Mouse (Mus musculus): ENCODE data around the gene Eva1c. TPM values are rescaled to one million over a fixed set of nuclear protein-coding genes. Genes with fewer than 3 reads are reported as not detected.
"Not testable (repeated sequence)": the region's sequence is repeated elsewhere in the genome, so short reads cannot be mapped to it uniquely, and the experiment has no call there.

Gene Eva1c
- polyA plus RNA-seq, 1 experiment from 2014 or later: 0.74 TPM

DNA sequence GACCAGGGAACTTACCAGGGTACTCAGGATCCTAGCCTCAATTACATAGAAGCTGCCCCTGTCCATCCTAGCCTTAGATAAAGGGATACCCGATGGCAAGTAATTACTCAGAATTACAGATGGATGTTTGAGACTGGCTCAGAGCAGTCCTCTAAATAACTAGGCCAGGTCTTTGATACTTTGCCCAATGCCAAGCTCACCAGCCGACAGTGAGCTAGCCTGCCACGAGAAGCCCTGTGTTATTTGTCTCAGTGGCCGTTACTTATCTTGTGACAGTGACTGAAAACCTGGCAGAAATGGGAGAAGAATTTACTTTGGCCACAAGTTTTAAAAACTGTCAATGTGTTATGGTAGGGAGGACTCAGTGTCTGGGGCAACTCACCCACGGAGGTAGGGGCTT lies 14.4 kb upstream of the Eva1c start:
- DNase-seq (ENCODE audit: low spot score) (no peak), ATAC-seq (replicated peaks; ENCODE audit: low FRiP score, low TSS enrichment, low read depth) (no peak)
- Histone ChIP-seq H3K4me3 (ENCODE audit: low read depth, low read length) (no peak overlapping the region), H3K9me3 (ENCODE audit: control insufficient read depth, low read length) (no peaks in the 10 kb centered on the region), H3K4me1 (replicated peaks; ENCODE audit: control insufficient read depth, insufficient read depth, low read length) (0 out of 2 replicates have a peak, but pooled peaks cover 11% of the 10 kb centered on the region), H3K4me2 (ENCODE audit: low read length) (no peak overlapping the region), H3K9ac (ENCODE audit: low read length) (no peak overlapping the region), H3K36me3 (ENCODE audit: control insufficient read depth, insufficient read depth, low read length) (no peaks in the 10 kb centered on the region), H3K27ac (ENCODE audit: low read depth) (no peak overlapping the region), H3K27me3 (replicated peaks; ENCODE audit: control insufficient read depth, insufficient read depth, low read length) (no peaks in the 10 kb centered on the region)
- 82% methylated on average over 5 of the region's 5 CpGs for WGBS

DNA sequence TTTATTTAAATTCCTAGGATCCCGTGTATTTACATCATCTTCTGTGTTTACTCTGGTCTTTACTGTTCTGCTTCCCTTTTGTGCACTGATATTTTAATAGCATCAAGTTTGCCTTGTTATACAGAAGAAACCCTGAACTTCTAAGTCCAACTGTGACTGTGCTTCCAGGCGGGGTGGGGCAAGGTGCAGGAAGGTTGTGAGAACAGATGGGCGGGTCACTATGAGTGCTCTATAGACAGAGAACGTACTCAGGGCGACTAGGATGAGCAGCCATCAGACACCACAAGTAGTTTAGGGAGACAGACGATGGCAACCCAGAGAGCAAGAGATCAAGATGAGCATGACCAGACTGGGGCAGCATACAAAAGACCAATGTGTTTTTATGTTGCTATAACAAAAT lies 6.2 kb upstream of the Eva1c start:
- H3K4me1 ChIP-seq (replicated peaks; ENCODE audit: control insufficient read depth, insufficient read depth, low read length): no peaks in the 10 kb centered on the region
- ATAC-seq (replicated peaks; ENCODE audit: low FRiP score, low TSS enrichment, low read depth): no peak
- H3K27me3 ChIP-seq (replicated peaks; ENCODE audit: control insufficient read depth, insufficient read depth, low read length): no peaks in the 10 kb centered on the region
- H3K4me2 ChIP-seq (ENCODE audit: low read length): no peak overlapping the region
- H3K4me3 ChIP-seq (ENCODE audit: low read depth, low read length): no peak overlapping the region
- WGBS: 61% methylated on average over 6 of the region's 6 CpGs
- DNase-seq (ENCODE audit: low spot score): no peak
- H3K9me3 ChIP-seq (ENCODE audit: control insufficient read depth, low read length): no peaks in the 10 kb centered on the region
- no peak overlapping the region for H3K27ac ChIP-seq (ENCODE audit: low read depth)
- no peak overlapping the region for H3K9ac ChIP-seq (ENCODE audit: low read length)
- no peaks in the 10 kb centered on the region for H3K36me3 ChIP-seq (ENCODE audit: control insufficient read depth, insufficient read depth, low read length)

DNA sequence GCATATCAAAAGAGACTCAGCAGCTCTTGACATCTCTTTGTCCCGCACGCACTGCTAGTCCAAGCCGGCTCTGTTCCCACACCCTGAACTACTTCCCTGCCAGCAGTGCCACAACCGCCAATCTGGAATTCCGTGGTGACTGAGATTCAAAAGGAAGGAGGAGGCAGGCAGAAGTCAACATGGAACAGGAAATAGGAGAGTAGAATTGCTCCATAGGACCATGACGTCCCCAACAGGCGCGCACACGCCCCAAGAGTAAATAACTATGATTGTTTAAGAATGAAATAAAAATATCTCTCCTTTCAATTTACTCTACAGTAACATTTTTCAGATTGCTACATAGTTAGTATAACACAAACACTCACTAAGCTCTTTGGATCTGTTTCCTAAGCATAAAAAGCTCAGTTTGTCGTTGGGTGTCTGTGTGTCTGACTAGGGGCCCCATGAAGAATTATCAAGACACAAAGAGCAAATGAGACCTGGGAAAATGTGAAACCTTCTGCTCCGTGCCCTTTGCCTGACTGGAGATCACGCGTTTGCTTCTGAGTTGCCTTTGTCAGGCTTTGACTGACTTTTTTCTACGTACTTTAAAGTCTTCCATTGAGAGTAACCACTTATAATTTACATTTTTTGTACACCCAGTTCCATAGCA lies 5.3 kb upstream of the Eva1c start:
- Histone ChIP-seq H3K36me3 (ENCODE audit: control insufficient read depth, insufficient read depth, low read length) (no peaks in the 10 kb centered on the region), H3K4me1 (replicated peaks; ENCODE audit: control insufficient read depth, insufficient read depth, low read length) (no peaks in the 10 kb centered on the region), H3K27ac (ENCODE audit: low read depth) (no peak overlapping the region), H3K9ac (ENCODE audit: low read length) (no peak overlapping the region), H3K4me2 (ENCODE audit: low read length) (no peak overlapping the region), H3K9me3 (ENCODE audit: control insufficient read depth, low read length) (no peaks in the 10 kb centered on the region), H3K27me3 (replicated peaks; ENCODE audit: control insufficient read depth, insufficient read depth, low read length) (no peaks in the 10 kb centered on the region), H3K4me3 (ENCODE audit: low read depth, low read length) (no peak overlapping the region)
- 80% methylated on average over 14 of the region's 14 CpGs for WGBS
- no peak for ATAC-seq (replicated peaks; ENCODE audit: low FRiP score, low TSS enrichment, low read depth)
- no peak for DNase-seq (ENCODE audit: low spot score)

DNA sequence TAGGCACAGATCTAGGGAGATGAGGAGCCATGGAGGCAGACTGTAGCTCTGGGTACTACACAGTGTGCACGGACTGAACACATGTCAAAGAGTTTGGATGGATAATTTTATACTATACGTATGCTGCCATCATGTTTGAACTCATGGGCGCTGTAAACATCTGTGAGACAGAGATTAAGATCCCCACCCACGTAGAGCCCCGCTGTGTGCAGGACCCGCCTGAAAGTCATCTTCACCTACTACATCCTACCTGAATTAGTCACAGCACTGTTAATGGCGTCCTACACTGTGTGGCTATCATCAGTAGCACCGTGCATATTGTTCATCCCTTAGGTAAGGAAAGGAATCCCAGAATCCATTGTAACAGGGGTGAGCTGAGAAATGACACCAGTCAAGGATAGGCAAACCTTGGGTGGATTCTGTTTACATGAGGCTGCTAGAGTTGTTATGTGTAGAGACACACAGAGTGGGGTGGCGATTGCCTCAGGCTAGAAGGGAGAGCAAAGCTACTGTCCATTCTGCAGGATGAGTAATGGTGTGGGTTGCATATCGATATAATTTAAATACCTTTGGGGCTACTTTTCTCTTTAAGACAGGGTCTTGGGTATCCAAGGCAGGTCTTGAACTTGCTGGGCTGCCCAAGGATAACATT lies 4.1 kb upstream of the Eva1c start:
- H3K9ac ChIP-seq (ENCODE audit: low read length): no peak overlapping the region
- H3K36me3 ChIP-seq (ENCODE audit: control insufficient read depth, insufficient read depth, low read length): no peaks in the 10 kb centered on the region
- no peak overlapping the region for H3K27ac ChIP-seq (ENCODE audit: low read depth)
- no peak for ATAC-seq (replicated peaks; ENCODE audit: low FRiP score, low TSS enrichment, low read depth)
- H3K4me2 ChIP-seq (ENCODE audit: low read length): no peak overlapping the region
- H3K4me3 ChIP-seq (ENCODE audit: low read depth, low read length): no peak overlapping the region
- no peaks in the 10 kb centered on the region for H3K9me3 ChIP-seq (ENCODE audit: control insufficient read depth, low read length)
- no peaks in the 10 kb centered on the region for H3K27me3 ChIP-seq (replicated peaks; ENCODE audit: control insufficient read depth, insufficient read depth, low read length)
- H3K4me1 ChIP-seq (replicated peaks; ENCODE audit: control insufficient read depth, insufficient read depth, low read length): no peaks in the 10 kb centered on the region
- DNase-seq (ENCODE audit: low spot score): no peak
- WGBS: 85% methylated on average over 10 of the region's 10 CpGs

DNA sequence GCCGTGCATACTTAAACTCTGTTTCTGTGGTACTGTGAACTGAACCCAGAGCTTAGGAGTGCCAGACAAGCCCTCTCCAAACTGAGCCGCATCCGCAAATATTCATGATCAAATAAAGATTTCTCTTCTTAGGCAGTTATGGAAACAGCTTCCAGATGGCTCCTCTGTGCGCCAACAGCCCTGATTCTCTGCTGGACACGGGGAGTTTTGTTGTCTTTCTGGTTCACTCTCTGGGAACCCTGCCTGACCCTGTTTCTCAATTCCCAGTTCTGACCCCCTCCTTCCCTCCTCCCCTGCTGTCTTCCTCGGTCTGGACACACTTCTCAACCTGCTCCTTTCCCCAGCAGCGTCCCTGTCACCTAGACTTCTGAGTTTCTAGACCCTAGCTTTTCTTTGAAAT lies 3.5 kb upstream of the Eva1c start:
- H3K27ac ChIP-seq (ENCODE audit: low read depth): no peak overlapping the region
- WGBS: 61% methylated on average over 7 of the region's 7 CpGs
- H3K9ac ChIP-seq (ENCODE audit: low read length): no peak overlapping the region
- no peak overlapping the region for H3K4me3 ChIP-seq (ENCODE audit: low read depth, low read length)
- no peaks in the 10 kb centered on the region for H3K36me3 ChIP-seq (ENCODE audit: control insufficient read depth, insufficient read depth, low read length)
- DNase-seq (ENCODE audit: low spot score): no peak
- no peak for ATAC-seq (replicated peaks; ENCODE audit: low FRiP score, low TSS enrichment, low read depth)
- no peak overlapping the region for H3K4me2 ChIP-seq (ENCODE audit: low read length)
- H3K4me1 ChIP-seq (replicated peaks; ENCODE audit: control insufficient read depth, insufficient read depth, low read length): no peaks in the 10 kb centered on the region
- no peaks in the 10 kb centered on the region for H3K9me3 ChIP-seq (ENCODE audit: control insufficient read depth, low read length)
- H3K27me3 ChIP-seq (replicated peaks; ENCODE audit: control insufficient read depth, insufficient read depth, low read length): no peaks in the 10 kb centered on the region

DNA sequence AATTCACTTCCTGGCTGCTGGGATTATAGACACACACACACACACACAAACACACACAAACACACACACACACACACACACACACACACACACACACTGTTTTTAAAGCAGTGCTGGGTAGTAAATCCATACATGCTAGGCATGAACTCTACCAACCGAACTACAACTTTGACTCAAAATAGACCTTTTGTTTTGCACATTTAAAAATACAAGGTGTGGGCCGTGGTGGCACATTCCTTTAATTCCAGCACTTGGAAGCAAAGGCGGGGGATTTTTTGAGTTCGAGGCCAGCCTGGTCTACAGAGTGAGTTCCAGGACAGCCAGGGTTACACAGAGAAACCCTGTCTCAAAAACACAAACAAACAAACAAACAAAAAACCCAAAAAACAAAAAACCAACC lies 2.5 kb upstream of the Eva1c start:
- not testable (repeated sequence) for H3K4me2 ChIP-seq (ENCODE audit: low read length); H3K4me1 ChIP-seq (replicated peaks; ENCODE audit: control insufficient read depth, insufficient read depth, low read length); H3K27ac ChIP-seq (ENCODE audit: low read depth); DNase-seq (ENCODE audit: low spot score); H3K9me3 ChIP-seq (ENCODE audit: control insufficient read depth, low read length); H3K4me3 ChIP-seq (ENCODE audit: low read depth, low read length); H3K27me3 ChIP-seq (replicated peaks; ENCODE audit: control insufficient read depth, insufficient read depth, low read length); H3K36me3 ChIP-seq (ENCODE audit: control insufficient read depth, insufficient read depth, low read length); H3K9ac ChIP-seq (ENCODE audit: low read length); ATAC-seq (replicated peaks; ENCODE audit: low FRiP score, low TSS enrichment, low read depth)
- WGBS: 73% methylated on average over 4 of the region's 4 CpGs

DNA sequence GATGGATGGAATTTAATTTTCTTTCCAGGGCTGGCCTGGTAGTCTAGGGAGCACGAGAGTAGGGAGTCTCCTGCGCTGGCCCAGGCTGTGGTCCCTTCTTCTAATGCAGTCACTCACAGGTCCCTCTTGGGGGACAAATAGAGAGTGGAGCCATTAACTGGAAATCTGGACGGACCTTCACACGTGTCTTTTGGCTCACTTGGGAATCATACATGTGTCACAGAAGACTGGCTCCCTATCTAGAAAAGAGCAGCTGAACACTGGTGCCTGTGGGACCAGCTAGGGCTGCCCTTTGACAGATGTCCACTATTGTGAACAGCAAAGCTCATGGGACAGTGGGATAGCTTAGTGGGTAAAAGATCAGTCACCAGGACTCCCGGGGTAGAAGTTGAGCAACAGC lies 478 bp upstream of the Eva1c start:
- DNase-seq (ENCODE audit: low spot score) (no peak), ATAC-seq (replicated peaks; ENCODE audit: low FRiP score, low TSS enrichment, low read depth) (no peak)
- Histone ChIP-seq H3K4me2 (ENCODE audit: low read length) (no peak overlapping the region), H3K27ac (ENCODE audit: low read depth) (no peak overlapping the region), H3K9me3 (ENCODE audit: control insufficient read depth, low read length) (no peaks in the 10 kb centered on the region), H3K4me3 (ENCODE audit: low read depth, low read length) (no peak overlapping the region), H3K27me3 (replicated peaks; ENCODE audit: control insufficient read depth, insufficient read depth, low read length) (peaks cover 16% of the 10 kb centered on the region), H3K4me1 (replicated peaks; ENCODE audit: control insufficient read depth, insufficient read depth, low read length) (peaks cover 10% of the 10 kb centered on the region), H3K36me3 (ENCODE audit: control insufficient read depth, insufficient read depth, low read length) (no peaks in the 10 kb centered on the region), H3K9ac (ENCODE audit: low read length) (no peak overlapping the region)
- 80% methylated on average over 5 of the region's 5 CpGs for WGBS

DNA sequence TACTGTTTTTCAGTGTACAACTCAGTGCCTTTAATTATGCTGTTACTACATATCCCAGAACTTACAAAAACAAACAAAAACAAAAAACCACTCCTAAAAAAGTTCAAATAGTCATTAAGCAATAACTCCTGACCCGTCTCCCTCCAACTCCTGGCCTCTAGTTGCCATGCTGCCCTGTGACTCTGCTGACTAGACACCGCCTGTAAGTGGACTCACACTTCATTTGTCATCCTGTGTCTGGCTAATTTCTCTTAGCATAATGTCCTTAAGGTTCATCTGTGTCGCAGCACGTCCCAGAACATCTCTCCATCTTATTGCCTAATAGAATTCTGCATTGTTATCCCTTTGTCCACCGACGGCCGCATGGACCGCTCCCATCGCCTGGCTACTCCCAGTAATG lies 979 bp downstream of the Eva1c start:
- Histone ChIP-seq H3K9ac (ENCODE audit: low read length) (no peak overlapping the region), H3K27ac (ENCODE audit: low read depth) (no peak overlapping the region), H3K4me2 (ENCODE audit: low read length) (no peak overlapping the region), H3K4me3 (ENCODE audit: low read depth, low read length) (no peak overlapping the region), H3K36me3 (ENCODE audit: control insufficient read depth, insufficient read depth, low read length) (no peaks in the 10 kb centered on the region), H3K27me3 (replicated peaks; ENCODE audit: control insufficient read depth, insufficient read depth, low read length) (peaks cover 31% of the 10 kb centered on the region), H3K4me1 (replicated peaks; ENCODE audit: control insufficient read depth, insufficient read depth, low read length) (peaks cover 15% of the 10 kb centered on the region), H3K9me3 (ENCODE audit: control insufficient read depth, low read length) (no peaks in the 10 kb centered on the region)
- 71% methylated on average over 9 of the region's 9 CpGs for WGBS
- ATAC-seq (replicated peaks; ENCODE audit: low FRiP score, low TSS enrichment, low read depth) (no peak), DNase-seq (ENCODE audit: low spot score) (no peak)

DNA sequence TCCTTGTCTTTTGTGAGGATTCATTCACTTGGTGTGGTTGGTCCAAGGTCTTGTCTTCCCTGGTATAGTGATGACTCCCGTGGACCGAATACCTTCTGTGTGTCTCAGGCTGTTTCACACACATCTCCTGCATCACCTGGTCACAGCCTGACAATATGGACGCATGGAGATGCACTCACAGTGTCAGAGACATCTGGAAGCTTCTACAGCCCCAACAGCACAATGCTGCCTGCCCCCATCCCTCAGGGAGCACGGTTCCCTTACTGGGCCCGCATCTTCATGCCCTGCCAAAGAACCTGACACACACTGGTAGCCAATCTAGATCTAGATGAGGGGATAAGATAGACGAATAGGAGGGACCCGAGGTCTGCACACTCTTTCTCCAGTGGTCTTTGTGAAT lies 2.6 kb downstream of the Eva1c start:
- Histone ChIP-seq H3K4me3 (ENCODE audit: low read depth, low read length) (no peak overlapping the region), H3K36me3 (ENCODE audit: control insufficient read depth, insufficient read depth, low read length) (no peaks in the 10 kb centered on the region), H3K4me2 (ENCODE audit: low read length) (no peak overlapping the region), H3K27ac (ENCODE audit: low read depth) (no peak overlapping the region), H3K9ac (ENCODE audit: low read length) (no peak overlapping the region), H3K4me1 (replicated peaks; ENCODE audit: control insufficient read depth, insufficient read depth, low read length) (peaks cover 20% of the 10 kb centered on the region), H3K27me3 (replicated peaks; ENCODE audit: control insufficient read depth, insufficient read depth, low read length) (peaks cover 47% of the 10 kb centered on the region), H3K9me3 (ENCODE audit: control insufficient read depth, low read length) (no peaks in the 10 kb centered on the region)
- no peak for DNase-seq (ENCODE audit: low spot score)
- WGBS: 83% methylated on average over 7 of the region's 7 CpGs
- no peak for ATAC-seq (replicated peaks; ENCODE audit: low FRiP score, low TSS enrichment, low read depth)

All from intestine, embryonic 14.5 days (tissue).